Mouse (Mus musculus) cerebellum, postnatal 14 days (tissue): ENCODE data around the gene Rab21.

Experiments
- DNase-seq, 2 experiments: peaks; one replicate each; pipeline ENCODE4 v3.0.0; 2021; ENCODE audit warnings: mixed read lengths in 2 of 2

Rab21 gene

DNA sequence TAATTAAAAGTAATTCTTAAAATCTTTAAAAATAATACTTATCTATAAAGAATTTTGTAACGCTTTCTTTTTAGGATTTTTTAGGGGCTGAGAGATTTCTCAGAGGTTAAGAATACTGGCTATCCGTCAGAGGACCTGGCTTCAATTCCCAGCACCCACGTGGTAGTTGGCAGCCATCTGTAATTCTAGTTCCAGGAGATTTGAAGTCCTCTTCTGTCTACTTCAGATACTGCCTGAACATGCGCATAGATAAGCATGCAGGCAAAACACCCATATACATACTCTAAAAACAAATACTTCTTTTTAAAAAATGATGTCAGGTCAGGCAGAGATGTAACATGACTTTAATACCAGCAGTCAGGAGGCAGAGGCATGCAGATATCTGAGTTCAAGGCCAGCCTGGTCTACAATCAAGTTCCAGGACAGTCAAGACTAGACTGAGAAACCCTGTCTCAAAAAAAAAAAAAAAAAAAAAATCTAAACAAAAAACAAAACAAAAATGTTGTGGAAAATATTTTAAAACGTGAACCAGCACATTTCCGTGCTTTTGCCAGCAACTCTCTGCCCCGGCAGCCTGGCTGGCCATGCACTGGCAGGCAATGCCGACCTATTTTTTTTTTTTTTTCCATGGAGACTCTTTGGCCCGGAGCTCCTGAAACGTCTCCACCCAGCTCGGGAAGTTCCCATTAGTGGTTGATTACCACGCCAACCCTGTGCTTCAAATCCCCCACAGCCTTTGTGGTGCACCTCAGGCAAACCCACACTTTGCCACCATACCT, 44.6 kb downstream of the Rab21 start:
- DNase-seq, result no peak

DNA sequence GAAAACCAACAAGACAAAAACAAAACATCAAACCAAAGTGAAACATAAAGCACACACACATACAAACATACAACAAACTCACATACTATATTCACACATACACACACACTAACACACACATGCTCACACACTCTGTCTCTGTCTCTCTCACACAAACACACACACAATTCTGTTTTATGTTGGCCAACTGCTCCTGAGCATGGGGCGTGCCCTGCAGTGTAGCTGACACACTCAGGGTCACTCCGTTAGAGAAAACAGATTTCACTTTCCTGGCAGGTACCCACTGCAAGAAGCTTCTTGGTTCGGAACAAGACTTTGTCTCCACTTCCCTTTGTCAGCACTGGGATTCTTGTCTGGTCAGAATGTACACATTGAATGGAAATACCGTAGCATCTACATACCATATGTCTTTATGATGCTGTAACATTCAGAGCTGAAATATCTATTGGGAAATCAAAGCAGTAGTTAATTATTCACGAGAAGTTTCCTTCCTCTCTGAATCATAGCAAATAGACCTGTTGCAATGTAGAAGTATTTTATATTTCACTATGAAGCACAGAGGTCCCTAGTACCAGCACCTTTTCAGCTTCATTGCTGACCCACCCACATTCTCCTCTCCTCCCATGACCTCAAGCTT, 52.4 kb downstream of the Rab21 start:
- no peak for DNase-seq

DNA sequence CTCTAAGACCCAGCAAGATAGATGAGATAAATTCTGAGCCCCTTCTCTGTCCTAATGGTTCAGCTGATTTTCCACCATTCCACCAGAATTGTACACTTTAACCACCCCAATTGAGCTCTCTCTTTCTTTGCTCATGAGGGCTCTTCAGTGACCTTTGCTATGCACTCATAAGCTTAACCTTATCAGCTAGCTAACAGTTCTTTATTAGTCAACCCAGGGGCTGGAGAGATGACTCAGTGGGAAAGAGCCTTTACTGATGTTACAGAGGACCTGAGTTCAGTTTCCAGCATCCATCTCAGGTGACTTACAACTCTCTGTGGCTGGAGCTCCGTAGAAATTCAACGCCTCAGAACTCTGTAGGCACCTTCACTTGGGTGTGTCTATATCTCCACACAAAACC, 53.1 kb downstream of the Rab21 start:
- DNase-seq, result no peak

DNA sequence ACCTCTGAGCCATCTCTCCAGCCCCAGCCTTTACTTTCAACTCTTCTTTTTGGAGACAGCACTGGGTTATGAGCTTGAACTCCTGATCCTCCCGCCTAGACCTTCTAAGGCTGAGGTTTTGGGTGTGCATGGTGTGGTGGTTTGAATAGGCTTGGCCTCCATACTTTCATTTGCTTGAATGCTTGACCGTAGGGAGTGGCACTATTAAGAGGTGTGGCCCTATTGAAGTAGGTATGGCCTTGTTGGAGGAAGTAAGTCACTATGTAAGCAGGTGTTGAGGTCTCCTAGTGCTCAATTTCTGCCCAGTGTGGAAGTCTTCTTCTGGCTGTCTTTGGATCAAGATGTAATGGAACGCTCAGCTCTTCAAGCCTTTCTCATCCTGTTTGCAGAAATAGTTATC, 54.0 kb downstream of the Rab21 start:
- DNase-seq, result no peak

DNA sequence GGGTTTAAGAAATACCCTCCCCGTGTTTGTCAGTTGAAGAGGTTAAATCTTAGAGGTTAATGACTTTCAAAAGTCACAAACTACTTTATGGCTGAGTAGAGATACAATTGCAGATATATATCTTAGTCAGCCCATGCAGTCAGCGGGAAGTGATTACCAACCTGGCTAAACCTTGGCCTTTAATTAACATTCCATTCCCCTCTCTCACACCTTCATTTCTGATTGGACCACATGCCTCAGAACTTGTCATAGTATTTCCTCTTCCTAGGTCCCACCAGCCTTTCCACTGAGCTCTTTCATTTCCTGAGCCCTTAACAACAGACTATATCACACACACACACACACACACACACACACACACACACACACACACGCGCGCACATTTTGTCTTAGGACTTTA, 59.2 kb downstream of the Rab21 start:
- DNase-seq, result no peak

DNA sequence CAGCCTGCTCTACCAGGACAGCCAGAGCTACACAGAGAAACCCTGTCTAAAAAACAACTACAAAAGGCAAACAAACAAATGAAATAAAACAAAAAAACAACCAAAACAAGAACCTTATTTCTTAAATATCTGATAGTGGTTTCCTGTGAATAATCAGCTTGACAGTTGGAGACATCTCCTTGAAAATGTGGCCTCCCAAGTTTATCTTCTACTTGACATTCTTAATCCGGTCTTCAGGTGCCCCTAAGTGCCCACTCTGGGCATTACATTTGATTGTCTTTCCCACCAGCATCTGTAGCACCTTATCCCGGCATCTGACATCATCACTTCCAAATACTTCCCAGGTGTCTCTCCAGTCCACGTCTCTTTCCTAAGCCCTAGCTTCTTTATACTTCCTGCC, 61.9 kb downstream of the Rab21 start:
- no peak for DNase-seq

DNA sequence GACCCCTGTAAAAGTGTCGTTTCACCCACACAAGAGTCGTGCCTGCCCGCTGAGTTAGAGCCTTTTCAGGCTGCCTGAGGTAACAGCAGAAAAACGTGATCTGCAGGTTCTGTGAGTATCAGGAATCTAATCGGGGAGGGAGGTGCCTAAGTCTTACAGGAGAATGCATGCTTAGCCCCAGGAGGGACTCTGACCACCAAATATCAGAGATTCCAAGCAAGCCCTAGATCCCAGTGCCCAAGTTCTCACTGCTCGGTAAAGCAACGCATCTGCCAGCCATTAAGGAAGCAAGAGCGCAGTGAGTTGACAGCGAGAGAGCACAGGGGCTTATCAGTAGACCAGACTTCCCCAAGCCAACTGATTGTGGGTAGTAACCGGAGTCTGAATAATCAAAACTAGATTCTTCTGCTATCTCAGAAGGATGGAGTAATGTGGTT, 63.1 kb downstream of the Rab21 start:
- DNase-seq, result peak in 1 of 2 experiments; percentile 19

DNA sequence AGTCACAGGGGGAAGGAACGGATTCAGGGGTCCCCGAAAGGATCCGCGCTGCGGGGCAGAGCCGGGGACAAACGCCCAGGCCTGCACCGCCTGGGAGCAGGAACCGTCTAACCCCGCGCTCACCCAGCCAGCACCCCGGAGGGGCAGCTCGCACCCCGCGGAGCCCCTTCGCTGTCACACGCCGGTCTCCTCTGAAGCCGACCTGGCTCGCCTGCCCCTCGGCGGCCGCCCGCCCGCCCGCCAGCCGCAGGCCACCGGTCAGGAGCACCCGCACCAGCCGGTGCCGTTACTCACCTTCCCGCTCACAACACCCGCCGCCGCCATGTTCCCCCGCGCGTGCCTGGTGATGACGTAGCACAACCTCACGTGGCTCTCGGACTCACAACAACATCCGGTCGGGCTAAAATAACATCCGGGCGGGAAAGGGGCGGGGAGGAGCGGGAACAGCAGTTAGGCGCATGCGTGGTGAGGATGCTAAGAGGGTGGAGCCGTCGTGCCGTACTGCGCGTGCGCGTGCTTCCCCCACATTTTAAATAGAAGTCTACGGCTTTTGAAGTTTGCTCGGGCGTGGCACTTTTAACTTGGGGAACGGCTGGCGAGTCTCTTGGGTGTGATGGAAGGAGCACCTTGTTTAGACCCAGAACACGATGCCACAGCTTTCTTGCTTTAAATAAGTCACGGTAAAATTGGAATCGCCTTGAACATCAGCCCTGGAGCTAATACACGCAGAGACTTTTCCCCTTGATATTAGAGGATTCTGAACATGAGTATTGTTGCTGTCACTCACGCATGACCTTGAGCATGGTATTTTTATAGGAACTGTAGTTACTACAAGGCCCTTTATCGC, 64.1 kb downstream of the Rab21 start, which contains the start of gene Tbc1d15:
Gene Tbc1d15, minus strand, starts transcription at position 380 of the 847 bp plus-strand sequence.
- peak; percentile 98 to 99 for DNase-seq

DNA sequence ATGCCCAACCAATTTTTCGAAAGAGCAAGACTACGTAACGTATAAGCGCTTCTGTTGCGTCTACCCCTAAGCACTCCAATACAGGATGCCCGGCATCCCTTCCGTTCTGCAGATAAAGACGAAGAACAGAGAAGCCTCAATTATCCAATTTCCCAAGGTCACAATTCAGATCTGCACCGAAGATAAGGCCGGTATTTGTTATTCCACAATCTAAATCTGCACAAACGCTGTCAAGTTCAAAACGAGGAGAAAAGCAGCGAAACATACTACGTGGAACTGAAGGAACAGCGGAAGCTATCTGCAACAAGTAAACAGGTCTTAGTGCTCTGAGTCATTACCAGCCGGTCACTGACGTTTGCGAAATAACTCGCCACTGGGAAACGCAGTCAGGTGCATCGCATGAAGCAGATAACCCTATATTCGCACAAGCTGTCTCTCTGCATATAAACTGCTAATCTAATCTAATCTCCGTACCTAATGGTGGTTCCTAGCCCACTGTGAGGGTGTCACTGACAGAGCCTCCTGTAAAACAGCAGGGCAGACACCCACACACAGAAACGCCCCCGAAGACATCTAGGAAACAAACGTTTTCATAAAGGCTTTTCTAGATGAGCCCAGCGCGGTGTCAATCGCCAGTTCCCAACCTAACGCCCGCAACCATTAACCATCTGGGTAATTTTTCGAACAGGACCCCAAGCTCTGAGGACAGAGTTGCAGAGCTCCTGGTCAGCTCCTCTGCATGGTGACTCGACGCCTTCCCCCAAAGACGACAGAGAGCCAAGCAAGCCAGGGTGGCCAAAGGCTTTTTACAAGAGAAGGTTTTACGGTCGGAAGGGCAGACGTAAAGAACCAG, 64.9 kb downstream of the Rab21 start:
- DNase-seq, result no peak

DNA sequence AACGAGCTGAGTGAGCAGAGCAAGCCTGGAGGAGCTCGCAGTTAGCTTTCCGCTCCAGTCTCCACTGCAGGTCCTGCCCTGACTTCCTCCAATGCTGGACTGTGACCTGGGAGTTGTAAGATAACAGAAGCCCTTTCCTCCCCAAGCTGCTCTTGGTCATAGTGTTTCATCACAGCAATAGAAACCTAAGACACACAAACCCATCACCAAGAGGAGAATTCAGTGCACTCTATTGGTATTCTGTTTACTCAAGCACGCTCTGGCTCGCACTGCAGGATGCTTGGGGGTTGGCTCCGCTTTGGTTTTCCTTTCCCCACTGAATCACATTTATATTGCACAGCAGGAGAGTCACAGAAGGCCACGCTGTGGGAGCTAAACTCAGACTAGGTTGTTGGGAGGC, 67.4 kb downstream of the Rab21 start:
- DNase-seq, result peak; percentile 11 to 44

DNA sequence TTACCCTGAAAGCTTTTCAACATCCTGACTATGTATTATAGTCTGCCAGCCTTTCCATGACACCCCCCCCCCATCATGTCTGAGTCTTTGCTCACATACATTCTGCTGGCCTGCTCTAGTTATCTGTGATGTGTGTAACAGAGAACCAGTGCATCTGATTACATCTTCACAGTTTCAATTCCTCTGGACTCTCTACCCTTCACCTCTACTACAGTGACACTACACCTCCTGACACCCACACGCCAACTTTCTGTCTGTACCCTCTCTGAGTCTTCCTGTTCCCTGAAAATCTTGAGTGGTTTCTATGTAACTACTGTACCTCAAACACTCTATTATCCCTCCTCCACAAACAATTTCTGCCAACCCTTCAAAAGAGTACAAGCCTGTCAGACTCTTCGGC, 69.9 kb downstream of the Rab21 start:
- DNase-seq, result no peak

DNA sequence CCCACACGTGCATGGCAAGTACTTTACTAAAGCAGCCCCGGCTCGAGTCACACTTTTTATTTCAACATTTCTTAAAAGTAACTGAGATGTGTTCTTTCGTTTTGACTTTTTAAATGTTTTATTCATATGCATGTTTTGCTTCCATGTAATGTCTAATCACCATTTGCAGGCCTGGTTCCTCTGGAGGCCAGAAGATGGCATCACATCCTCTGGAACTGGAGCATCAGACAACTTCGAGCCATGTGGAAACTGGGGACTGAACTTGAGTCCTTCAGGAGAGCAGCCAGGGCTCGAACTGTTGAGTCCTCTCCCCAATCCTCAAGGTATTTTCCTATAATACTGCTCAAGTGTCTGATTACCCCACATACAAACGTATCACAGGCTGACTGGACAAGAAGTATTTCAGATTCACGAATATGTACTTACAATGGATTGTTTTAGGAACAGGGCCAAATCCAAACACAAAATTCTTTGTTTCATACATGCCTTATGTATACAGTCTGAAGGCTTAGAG, 74.3 kb downstream of the Rab21 start:
- no peak for DNase-seq

DNA sequence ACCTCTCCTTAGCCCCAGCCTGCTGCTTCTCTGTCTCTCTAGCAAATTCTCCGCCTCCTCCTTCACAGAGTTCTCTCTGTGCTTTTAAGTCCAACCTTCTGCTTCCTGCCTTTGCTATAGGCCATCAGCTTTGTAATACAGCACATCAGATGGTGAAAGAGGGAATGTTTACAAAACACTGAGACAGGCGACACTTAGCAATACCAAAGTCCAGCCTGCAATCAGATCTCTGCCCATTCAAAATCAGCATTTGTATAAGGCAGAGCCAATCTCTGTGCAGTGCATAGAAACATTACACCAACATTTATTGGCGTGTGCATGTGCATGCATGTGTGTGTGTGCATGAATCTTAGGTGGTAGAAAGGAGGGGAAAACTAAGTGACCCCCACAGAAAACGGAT, 77.5 kb downstream of the Rab21 start:
- no peak for DNase-seq
